Mouse (Mus musculus) lung, adult 2 months (tissue): Measurements from ENCODE around the gene Sigmar1. TPM values are rescaled to one million over a fixed set of nuclear protein-coding genes. Genes with fewer than 3 reads are reported as not detected.

Source experiments
- DNase-seq: peaks from one replicate; pipeline ENCODE4 v3.0.0; 2022
- H3K4me1 ChIP-seq: fragments of 200-500 bp; 2 replicates; pipeline ENCODE4 v1.6.1; 2011; ENCODE audit warnings: low read length; ENCODE audit not compliant: control insufficient read depth, insufficient read depth
- H3K4me3 ChIP-seq: fragments of 200-500 bp; replicated peaks from 2 replicates; pipeline ENCODE3; 2011; ENCODE audit warnings: low read depth, mild to moderate bottlenecking, control low read depth, low read length; ENCODE audit errors: extremely low read depth
- CTCF ChIP-seq: fragments of 200-500 bp; IDR thresholded peaks from 2 replicates; pipeline ENCODE4 v1.5.1; 2011; ENCODE audit warnings: mild to moderate bottlenecking, low read length, control low read depth; ENCODE audit not compliant: insufficient read depth
- POLR2A ChIP-seq: fragments of 200-500 bp; IDR thresholded peaks from 2 replicates; pipeline ENCODE4 v1.6.1; 2011; ENCODE audit warnings: low read depth, mild to moderate bottlenecking, control low read depth, low read length, borderline replicate concordance; ENCODE audit errors: extremely low read depth
- WGBS: fragments of 180-500 bp; shearing (Covaris S2); methylation state at CpG from one replicate; pipeline ENCODE4 v1.1.7; 2018; 5-methylcytosine and 5-hydroxymethylcytosine counted together
- polyA plus RNA-seq: library from polyadenylated mRNA; depleted of rRNA; stranded (reverse); fragments of >200 nt; gene quantifications from 2 replicates; pipeline ENCODE4 v1.2.3, GENCODE M21; 2012

Sigmar1 gene
- polyA plus RNA-seq, 1 experiment = 70.9 TPM

- DNase-seq = no peak
- Histone ChIP-seq H3K4me1 (peaks cover 8% of the 10 kb centered on the region; the same call in 1 of the 2 replicates), H3K4me3 (no peak overlapping the region)
- TF ChIP-seq CTCF (no peak), POLR2A (no peak)
- WGBS = 62% methylated on average over 8 of the region's 8 CpGs
These were observed 6.2 kb upstream of the Sigmar1 start for GRCm38 (mm10) chr4:41762099-41762687.

GRCm38 (mm10) chr4:41761680-41762079, 5.7 kb upstream of the Sigmar1 start:
- TF ChIP-seq CTCF (no peak), POLR2A (no peak)
- no peak for DNase-seq
- peaks cover 8% of the 10 kb centered on the region; the same call in 1 of the 2 replicates for H3K4me1 ChIP-seq
- peak overlapping the region; percentile 21 for H3K4me3 ChIP-seq

GRCm38 (mm10) chr4:41760911-41761310, 5.0 kb upstream of the Sigmar1 start:
- no peak for TF ChIP-seq CTCF
- no peak for TF ChIP-seq POLR2A
- Histone ChIP-seq H3K4me1 (peaks cover 8% of the 10 kb centered on the region; the same call in 1 of the 2 replicates), H3K4me3 (peak overlapping the region; percentile 75)
- DNase-seq = peak; percentile 26
- WGBS = 62% methylated on average over 4 of the region's 4 CpGs

- peak overlapping the region; percentile 75 for H3K4me3 ChIP-seq
- peak; percentile 89 for DNase-seq
- TF ChIP-seq POLR2A (peak; percentile 60; the same call in 1 of the 2 replicates), CTCF (no peak)
- peaks cover 8% of the 10 kb centered on the region; the same call in 1 of the 2 replicates for H3K4me1 ChIP-seq
- 6% methylated on average over 15 of the region's 15 CpGs for WGBS
These were observed 4.3 kb upstream of the Sigmar1 start for GRCm38 (mm10) chr4:41760288-41760721.

GRCm38 (mm10) chr4:41759656-41760287, 3.8 kb upstream of the Sigmar1 start:
- peak overlapping the region; percentile 53 for H3K4me3 ChIP-seq
- H3K4me1 ChIP-seq = peaks cover 10% of the 10 kb centered on the region
- no peak for DNase-seq
- TF ChIP-seq POLR2A (no peak), CTCF (no peak)
- 28% methylated on average over 6 of the region's 6 CpGs for WGBS

GRCm38 (mm10) chr4:41759206-41759605, 3.2 kb upstream of the Sigmar1 start:
- no peak for TF ChIP-seq CTCF
- no peak for TF ChIP-seq POLR2A
- DNase-seq = no peak
- Histone ChIP-seq H3K4me3 (no peak overlapping the region), H3K4me1 (peaks cover 12% of the 10 kb centered on the region)
- 65% methylated on average over 9 of the region's 9 CpGs for WGBS

- Histone ChIP-seq H3K4me1 (peaks cover 12% of the 10 kb centered on the region), H3K4me3 (no peak overlapping the region)
- no peak for DNase-seq
- WGBS = 93% methylated on average over 4 of the region's 4 CpGs
- TF ChIP-seq CTCF = no peak
- no peak for TF ChIP-seq POLR2A
These were observed 2.7 kb upstream of the Sigmar1 start for GRCm38 (mm10) chr4:41758701-41759100.

GRCm38 (mm10) chr4:41758021-41758420, 2.1 kb upstream of the Sigmar1 start:
- Histone ChIP-seq H3K4me1 (peaks cover 12% of the 10 kb centered on the region), H3K4me3 (no peak overlapping the region)
- WGBS = 80% methylated on average over 11 of the region's 11 CpGs
- TF ChIP-seq CTCF (no peak), POLR2A (no peak)
- DNase-seq = no peak

- TF ChIP-seq POLR2A (no peak), CTCF (no peak)
- Histone ChIP-seq H3K4me3 (no peak overlapping the region), H3K4me1 (peaks cover 12% of the 10 kb centered on the region)
- DNase-seq = no peak
- 95% methylated on average over 13 of the region's 13 CpGs for WGBS
These were observed 1.4 kb upstream of the Sigmar1 start for GRCm38 (mm10) chr4:41757321-41757720.

GRCm38 (mm10) chr4:41756440-41756839, 483 bp upstream of the Sigmar1 start:
- no peak for TF ChIP-seq CTCF
- TF ChIP-seq POLR2A = no peak
- 63% methylated on average over 8 of the region's 8 CpGs for WGBS
- DNase-seq = no peak

GRCm38 (mm10) chr4:41754797-41755337, 1.1 kb downstream of the Sigmar1 start, which contains the start of gene Galt:
Gene Galt (plus strand): TSS chr4:41755228.
- Histone ChIP-seq H3K4me1 (peaks cover 4% of the 10 kb centered on the region; the same call in 1 of the 2 replicates), H3K4me3 (peak within 1 kb of the TSS; percentile 91)
- no peak for TF ChIP-seq POLR2A
- no peak for TF ChIP-seq CTCF
- DNase-seq = no peak
- 14% methylated on average over 14 of the region's 14 CpGs for WGBS

More at GRCm38 (mm10) chr4:41756440-41756839, 483 bp upstream of the Sigmar1 start:
- Histone ChIP-seq H3K4me3 (peak overlapping the region; percentile 26), H3K4me1 (peaks cover 8% of the 10 kb centered on the region)
